Mouse (Mus musculus) frontal cortex, postnatal 25 days (tissue): ENCODE data around the gene Cyp2t4.

ENCODE experiments used
- DNase-seq, 2 experiments: peaks; one replicate each; pipeline ENCODE4 v3.0.0; 2022; ENCODE audit warnings: low spot score in 2 of 2

Cyp2t4 gene

DNA sequence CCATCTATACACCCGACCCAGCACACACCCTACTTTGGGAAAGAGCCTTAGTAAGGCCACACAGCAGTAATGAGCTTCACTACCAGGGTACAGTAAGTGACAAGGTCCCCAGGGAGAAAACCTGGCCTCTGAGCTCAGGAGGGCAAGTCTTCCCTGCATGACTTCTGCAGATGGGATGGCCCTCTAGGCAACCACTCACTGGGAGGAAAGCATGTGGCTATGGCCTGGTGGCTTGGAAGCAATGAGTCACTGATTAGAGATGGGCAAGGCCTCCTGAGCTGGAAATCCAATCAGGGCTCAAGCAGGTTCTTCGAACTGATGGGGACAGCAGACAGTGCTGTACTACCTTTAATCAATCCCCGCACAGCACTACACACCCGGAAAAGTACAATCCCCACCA, 8.2 kb downstream of the Cyp2t4 start:
- no peak for DNase-seq

DNA sequence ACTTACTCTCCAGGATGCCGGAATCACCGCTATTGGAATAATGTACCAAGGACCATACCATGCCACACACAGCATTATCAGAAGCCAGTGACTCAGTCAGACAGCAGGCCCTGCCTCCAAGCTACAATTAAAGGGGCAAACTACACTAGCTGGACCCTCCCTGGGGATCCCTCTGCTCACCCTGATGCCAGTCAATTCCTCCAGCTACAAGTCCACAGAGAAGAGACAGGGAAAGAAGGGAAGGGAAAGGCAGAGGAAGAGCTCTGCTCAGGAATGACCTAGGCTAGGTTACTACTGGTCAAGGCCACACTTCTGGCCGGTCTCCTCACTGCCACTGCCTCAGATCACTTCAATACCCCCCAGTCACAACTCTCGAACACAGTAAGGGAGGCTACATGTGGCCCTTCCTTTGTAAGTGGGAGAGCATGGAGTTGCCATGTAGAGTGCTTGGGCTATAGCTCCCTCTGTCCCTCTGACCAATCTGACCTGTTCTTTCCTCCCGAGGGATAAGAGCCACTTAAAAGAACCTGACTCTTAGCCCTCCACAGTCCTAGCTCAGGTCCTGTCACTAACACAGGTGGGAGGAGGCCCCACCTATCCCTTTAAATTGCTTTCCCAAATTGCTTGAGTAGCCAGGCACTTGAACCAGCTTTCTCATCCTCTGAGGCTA, 9.4 kb downstream of the Cyp2t4 start:
- DNase-seq: no peak

DNA sequence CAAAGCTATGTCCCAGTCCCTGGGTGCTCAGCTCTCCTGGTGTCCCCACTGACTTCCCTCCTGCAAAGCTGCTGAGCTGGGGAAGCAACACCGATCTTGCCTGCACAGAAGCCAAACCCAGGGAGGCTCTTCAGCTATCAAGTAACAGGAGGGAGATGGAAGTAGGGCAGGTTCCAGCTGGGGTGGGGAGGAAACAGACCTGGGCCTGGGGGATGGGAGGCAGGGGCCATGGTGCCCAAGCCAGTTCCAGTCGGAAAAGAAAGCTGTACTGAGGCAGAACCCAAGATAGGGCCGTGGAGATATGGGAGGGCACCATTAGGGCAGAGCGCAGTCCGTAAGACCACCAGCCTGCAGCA, 9.9 kb downstream of the Cyp2t4 start:
- no peak for DNase-seq

DNA sequence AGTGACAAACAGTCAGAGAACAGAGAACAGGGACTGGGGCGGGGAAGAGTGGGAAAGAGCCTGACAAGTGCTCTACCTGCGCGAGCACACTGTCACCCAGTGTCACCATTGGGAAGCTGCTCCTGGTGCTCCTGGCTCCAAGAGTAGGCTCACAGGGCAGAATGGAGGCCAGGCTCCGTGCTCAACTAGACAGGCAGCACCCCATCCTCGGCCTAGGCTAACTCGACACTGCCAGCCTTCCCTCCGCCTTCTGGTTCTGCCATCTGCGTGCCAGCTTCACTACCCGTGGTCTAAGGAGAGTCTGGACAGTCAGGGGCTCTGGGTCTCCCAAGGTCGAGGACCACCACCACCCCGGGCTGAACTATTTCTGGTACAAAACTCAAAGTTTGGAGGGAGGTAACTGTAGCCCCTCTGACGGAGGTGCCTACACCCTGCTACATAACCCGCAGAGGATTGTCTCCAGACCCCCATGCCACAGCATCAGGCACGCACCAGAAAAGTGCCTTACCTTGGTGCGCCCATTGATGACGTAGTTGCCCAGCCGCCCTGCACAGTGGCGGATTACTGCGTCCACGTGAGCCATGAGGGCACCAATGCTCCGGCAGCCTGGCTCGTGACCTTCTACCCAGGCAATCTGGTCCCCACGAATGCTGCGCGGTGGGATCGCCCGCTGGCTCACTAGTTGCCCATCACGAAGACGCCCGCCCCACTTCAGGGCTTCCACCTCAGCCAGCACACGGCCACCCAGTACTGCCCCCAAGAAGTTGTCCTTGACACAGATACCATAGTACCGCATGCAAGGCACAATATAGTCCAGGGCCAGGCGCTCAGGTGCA, 10.8 kb downstream of the Cyp2t4 start:
- DNase-seq: no peak

DNA sequence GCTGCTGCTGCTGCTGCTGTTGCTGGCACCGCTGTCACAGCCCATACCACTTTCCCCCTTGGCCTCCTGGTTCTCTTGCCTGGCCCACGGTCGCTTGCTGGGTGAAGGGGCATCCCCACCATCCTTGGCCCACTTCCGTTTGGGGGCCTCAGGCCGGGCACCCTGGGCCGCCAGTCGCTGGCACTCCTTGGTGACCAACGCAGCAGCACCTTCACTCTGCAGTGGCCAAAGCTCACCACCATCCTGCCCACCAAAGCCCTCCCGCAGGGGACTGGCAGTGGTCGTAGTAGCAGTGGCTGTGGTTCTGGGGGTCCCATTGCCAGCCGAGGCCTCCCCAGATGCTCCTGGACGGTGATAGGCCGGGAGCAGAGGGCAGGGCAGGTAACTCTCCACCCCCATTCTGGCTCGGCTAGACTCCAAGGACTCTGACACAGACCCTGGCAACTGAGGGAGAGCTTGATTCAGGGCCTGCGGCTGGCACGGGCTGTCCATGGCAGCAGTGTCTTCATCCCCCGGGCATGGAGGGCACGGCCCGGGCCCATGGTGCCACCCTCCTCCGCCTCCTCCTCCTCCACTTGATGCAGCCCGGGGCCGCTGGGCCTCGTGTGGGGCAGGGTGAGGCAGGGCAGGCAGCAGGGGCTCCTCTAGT, 11.6 kb downstream of the Cyp2t4 start:
- DNase-seq: no peak

DNA sequence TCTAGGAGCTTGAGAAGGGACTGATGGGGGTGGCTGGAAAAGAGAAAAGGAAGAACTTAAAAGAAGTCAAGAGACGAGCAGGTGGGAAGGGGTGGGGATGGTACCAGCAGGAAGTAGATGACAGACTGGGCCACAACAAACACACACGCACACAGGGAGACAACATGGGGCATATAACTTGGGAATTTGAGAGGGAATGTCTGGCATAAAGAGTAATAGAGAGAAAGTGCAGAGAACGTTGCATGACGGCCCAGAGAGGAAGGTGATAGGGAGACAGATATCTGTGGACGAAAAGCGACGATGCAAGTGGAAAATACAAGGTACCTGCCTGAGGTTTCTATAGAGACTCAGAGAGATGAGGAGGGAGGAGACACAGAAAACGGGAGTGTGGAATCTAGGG, 12.2 kb downstream of the Cyp2t4 start:
- no peak for DNase-seq

DNA sequence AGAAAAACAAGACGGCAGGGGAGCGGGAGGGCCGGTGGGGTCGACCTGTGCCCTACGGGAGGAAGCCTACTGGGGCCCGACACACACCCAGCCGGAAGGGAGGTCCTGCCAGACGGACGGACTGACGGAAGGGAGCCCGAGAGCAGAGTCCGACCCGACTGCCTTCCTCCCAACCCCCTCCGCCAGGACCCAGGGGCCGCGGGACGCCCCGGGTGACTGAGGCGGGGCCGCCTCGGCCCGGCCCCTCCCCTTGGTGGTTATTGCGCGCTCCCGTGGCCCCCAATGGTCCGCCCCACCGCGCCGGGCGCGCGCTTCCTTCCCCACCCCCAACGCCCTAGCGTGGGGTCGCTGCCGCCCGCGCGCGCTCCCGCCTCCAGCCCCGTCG, 12.7 kb downstream of the Cyp2t4 start:
- DNase-seq: peak; percentile 59 to 60

DNA sequence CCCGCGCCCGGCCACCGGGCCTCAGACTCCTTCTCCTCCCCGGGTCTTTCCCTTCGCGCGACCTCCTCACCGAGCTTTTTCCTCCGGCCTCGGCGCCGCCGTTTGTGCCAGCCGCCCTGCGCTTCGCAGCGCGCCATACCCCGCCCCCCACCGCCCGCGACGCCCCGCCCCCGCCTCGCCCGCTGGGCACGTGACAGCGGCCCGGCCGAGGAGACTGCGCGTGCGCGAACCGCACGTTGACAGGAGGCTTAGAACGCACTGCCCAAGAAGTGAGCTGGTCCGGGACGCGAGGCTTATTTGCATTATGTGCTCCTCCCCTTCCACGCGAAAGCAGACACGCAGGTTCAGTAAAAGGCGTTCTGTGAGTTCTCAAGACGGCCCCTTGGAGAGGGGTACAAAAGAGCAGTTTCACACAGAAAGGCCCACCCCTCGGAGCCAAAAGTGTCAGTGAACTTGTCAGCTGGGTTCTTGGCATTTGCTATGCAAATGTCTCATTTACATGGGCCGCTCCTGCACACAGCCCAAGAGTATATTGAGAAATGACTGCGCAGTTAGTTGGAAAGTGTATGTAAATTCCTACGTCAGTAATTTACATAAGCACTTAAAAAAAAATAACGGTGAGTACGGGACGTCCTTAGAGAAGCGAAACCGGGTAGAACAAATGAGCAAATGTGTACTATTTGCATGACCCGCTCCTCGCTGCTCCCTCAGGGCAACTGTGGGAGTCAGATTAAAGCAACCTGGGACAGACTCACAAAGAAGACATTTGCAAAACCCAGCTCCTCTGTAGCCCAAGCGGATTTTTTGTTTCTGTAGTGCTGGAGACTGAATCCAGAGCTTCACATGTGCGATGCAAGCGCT, 13.3 kb downstream of the Cyp2t4 start, which contains the start of gene Egln2:
Gene Egln2 (minus strand): TSS at position 189 of the 861 bp plus-strand sequence.
- DNase-seq: peak; percentile 91 to 92

DNA sequence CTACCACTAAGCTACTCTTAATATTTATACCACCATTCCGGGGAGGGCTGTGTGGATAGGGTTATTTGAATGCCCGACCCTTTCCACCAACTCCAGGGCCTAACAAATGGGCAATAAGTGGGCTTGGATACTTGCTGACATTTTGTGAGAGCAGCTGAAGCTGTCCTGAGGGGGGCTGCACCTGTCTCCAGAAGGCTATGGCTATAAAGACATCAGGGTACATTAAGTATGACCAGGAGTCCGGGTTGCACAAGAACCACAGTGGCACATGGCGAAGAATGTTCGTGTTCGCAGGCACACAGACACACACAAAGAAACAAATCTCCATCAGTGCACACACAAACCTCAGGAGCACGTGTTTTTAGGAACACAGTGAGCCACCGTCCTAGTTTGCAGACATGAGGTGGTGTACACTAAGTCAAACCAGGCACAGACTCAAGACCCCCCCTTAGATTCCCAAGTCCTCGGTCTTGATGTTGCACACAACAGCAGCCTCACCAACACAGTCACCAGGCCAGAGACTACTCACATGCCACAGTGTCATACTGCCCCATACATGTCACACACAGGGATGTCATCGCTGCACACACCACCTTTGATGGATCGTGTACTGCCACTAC, 14.1 kb downstream of the Cyp2t4 start:
- no peak for DNase-seq

DNA sequence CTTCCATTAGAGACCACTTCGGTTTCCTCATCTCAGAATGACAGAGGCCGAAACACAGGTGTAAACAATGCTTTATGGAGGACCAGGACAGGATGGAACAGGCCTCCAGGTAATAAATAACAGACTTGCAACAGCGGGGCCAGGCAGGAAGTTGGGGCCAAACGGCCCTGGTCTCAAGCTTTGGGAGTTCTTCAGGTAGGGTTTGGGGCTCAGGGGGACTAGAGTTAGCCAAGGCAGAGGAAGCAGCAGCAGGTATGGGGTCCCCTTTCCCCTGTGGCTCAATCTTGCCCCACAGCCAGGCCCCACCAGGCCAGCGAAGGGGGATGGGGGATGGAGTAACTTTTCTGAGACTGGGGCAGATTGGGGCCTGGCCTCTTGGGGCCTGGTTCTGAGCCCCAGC, 14.9 kb downstream of the Cyp2t4 start:
- no peak for DNase-seq

DNA sequence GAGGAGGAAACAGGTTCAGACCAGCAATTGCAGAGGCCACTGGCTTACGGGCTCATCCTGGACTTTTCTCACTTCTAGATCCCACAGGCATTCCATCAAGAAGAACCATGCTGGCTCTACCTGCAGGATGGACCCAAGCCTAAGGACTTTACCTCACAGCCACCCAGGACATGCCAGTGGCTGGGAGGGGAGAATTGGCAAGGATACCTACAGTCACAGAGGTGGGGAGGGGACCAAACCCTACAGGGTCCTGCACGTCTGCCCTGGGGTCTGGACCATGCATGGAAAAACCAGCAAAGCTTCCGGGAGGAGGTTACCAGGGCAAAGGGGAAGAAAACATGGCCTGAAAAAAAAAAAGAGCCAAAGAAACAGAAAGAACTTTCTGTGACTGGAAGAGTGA, 17.5 kb downstream of the Cyp2t4 start:
- no peak for DNase-seq

DNA sequence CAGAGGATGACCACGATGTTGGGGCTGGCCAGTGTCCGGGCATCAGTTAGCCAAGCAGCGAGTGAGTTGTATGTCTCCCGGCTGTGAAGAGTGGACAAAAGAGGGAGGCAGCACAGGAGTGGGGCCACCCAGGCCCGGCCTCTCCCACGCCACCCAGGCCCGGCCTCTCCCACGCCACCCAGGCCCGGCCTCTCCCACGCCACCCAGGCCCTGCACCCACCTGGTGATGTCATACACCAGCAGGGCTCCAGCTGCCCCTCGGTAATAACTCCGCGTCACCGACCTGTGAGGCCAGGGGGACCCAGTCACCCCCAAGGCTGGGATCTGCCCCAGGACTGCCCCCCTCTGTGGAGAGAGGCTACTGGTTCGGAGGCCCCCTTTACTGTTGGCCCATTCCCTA, 21.0 kb downstream of the Cyp2t4 start:
- no peak for DNase-seq

DNA sequence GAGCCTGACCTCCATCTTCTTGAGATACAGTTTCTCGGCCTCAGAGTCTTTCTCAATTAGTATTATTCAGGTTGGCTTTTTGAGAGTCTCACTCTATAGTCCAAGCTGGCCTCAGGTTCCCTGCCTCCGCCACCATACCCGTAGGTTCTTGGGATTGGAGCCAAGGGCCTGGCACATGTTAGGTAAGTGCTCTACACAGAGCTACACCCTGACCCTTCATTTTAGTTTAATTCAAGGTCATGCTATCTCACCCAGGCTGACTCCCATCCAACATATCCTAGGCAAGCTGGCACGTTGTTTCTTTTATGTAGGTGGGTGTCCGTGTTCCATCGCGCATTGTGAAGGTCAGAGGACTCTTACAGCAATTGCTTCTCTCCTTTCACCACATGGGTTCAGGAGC, 21.4 kb downstream of the Cyp2t4 start:
- no peak for DNase-seq

DNA sequence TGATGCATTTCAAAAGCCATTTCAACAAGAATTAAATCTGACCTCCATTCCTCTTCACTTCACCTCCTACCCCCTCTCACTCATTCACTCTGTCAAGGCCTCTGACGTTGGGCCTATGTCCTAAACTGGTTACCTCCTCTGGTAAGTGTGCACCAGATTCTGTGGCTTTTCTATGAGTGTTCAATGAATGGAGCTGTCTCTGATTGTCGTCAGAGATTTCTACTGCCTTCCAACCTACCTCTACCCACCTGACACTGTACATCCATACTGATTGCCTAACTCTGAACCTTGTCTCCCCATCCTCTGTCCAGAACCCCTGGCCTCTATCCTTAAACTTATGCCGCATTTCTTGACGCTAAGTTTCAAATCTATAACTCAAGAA, 24.4 kb downstream of the Cyp2t4 start:
- DNase-seq: no peak

DNA sequence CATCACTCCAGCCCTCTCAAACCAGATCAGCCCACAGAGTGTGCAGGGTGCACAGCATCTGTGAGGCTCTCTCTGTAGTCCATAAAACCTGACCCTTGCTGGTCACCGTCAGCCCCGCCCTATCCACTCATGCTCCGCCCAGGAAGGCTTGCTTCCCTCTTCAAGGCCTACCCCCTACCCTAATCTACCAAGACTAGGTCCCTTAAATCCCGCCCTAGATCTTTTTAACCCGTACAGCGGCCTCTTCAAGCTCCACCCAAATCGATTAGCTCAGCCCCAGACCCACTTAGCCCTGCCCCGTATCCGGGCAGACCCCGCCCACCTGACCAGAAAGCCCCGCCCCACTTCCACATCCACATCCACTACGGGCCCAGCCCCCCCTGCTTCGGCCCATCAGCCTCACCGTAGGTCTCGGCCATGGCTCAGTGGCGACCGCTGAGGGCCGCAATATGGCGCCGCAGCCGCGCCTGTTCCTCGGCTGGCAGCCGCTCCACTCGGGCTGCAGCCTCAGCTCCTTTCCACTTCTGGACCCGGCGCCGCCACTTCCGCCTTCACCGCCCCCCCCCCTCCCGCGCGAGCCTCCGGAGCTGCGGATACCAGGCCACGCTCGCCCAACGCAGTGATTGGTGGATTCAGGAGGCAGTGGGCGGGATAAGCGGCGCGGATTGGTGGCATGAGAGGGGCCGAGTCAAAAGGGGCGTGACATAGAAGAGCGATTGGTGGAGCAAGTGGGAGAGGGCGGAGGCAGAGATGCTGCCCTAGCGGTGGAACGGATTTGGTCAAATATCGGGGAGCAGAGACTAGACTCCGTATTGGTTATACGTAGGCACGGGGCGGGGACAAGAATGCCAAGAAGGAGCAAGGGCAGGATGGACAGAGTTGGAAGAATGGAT, 25.1 kb downstream of the Cyp2t4 start, which contains the start of gene Rab4b:
Gene Rab4b (minus strand): TSS at position 573 of the 893 bp plus-strand sequence.
- DNase-seq: peak; percentile 98 to 99

DNA sequence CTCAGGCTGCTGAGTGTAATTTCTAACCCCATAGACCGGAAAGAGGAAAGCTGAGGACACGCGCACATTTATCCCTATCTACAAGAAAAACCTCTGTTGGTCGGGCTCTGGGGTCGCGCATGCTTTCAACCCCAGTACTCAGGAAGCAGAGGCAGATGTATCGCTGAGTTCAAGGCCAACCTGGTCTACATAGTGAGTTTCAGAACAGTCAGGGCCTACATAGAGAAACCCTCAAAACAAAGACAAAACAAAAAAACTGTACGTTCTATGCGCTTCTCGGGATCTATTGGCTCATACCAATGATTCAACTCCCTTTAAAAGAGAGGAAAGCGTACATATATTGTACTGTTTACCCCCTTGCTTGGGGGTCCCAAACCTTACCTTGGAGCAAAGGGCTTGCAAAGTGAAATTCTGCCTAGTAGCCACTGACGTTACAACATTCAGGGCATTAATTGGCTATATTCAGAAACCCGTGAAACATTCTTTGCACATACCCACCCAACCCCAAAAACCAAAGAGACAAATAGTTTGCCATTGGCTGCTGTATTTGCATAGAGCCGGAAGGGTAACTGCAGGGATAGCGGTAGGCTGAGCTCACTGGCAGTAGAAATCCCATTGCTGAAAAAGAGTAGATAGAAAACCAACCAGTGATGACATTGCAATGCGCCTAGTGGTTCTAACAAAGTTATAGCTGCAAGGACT, 25.9 kb downstream of the Cyp2t4 start:
- DNase-seq: no peak

DNA sequence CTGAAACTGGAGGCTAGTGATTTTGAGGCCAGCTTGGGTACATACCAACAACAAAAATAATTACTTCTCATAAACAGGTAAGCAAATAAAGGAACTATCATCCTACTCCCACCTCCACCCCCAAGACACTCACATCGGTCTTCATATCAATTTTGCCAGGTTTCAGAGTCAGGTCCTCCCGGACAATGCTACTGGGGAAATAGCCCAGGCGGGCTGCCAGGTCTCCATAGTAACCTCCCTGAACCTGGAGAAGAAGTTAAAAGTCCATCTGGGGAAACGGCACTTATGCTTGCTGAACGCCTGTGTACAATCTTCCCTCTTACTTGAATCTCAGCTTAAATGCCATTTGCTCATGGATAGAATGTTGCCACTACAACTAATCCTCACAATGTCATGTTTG, 26.5 kb downstream of the Cyp2t4 start:
- DNase-seq: no peak

DNA sequence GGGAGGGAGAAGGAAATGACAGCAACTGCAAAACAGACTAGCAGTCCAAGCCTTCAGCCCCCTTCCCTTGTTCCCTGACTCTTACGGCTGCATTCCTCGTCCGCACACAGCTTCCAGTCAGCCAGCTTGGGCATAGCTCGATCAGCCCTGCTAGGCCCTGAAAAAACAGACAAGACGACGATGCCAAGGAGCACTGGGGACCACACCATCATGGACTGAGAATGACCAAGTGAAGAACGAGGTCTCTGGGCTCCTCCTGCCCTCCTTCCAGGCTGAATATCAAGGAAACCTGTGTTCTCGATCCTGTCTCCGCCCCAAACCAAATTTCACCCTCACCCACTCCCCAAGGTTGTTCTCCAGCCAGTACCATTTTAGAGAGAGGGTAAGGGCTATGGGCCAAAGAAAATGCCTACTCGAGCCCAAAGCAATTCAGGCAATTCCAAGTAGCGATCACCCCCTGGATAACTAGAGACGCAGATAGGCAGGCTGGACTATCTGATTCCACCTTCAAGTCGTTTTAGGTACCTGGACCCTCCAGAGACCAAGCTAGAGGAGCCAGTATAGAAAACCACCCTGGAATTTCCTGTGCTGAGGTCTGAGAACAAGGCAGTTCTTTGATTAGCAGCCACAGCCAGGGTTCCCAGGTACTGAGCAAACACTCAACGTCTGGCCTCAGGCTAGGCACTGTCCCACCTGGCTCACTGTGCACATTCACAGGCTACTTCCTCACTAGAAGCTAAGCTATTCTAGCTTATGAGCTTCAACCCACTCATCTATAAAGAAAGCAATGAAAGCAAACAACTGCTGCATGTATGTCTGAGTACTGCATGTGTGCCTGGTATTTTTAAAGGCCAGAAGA, 27.6 kb downstream of the Cyp2t4 start, which contains the start of the genes Gm21983 and Mia:
Gene Gm21983 (minus strand): TSS at position 250 of the 859 bp plus-strand sequence.
Gene Mia (minus strand): TSS at position 321 of the 859 bp plus-strand sequence.
- DNase-seq: no peak

DNA sequence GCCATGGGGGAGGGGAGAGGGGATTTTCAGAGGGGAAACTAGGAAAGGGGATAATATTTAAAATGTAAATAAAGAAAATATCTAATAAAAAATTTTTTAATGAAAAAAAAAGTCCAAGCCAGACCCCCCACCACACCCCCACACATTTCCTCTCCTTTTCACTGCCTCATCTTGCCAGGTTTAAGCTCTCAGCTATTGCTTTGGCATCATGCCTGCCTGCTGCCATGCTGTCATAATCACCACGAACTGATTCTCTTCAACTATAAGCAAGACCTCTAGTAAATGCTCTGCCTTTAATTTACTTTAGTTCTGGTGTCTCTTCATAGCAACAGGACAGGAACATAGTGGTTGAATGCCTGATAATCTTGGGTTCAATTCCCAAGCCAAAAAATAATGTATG, 29.0 kb downstream of the Cyp2t4 start:
- DNase-seq: no peak
